ENCODE assay signal across 28 mouse cellular contexts in genomic region chr16:84553981-84554380, GRCm38 (mm10). TPM values are rescaled to one million over a fixed set of nuclear protein-coding genes. Genes with fewer than 3 reads are reported as not detected.
A peak's percentile ranks its signal among the peaks of the same experiment; 100 is the strongest.
DNase-seq lines count a peak whose midpoint lies in the region; ATAC-seq and TF ChIP-seq lines count a peak whose summit lies in the region.
"Had no signal": no experiment of that assay in that cellular context is flagged by ENCODE, and none has a peak within 500 bp of the region (broad histone marks: within the 10 kb centered on the region; RNA-seq: fewer than 3 reads in every experiment).

No protein-coding gene starts in this region.

- H3K9me3 ChIP-seq in heart, embryonic 13.5 days = no peaks in the 10 kb centered on the region
- no peaks in the 10 kb centered on the region for H3K9me3 ChIP-seq in heart, embryonic 10.5 days
- H3K9me3 ChIP-seq: embryonic facial prominence, embryonic 10.5 days; forebrain, embryonic 13.5 days; hindbrain, embryonic 10.5 days had no signal

- H3K27me3 ChIP-seq in heart, embryonic 13.5 days (replicated peaks) = no peaks in the 10 kb centered on the region
- no peaks in the 10 kb centered on the region for H3K27me3 ChIP-seq in heart, embryonic 10.5 days (ENCODE audit: insufficient read depth, poor library complexity, severe bottlenecking)
- H3K27me3 ChIP-seq in C2C12 (ENCODE audit: control insufficient read depth, insufficient read depth, insufficient read length) = no peaks in the 10 kb centered on the region
- H3K27me3 ChIP-seq: CH12.LX; forebrain, embryonic 13.5 days; Patski had no signal

- ATAC-seq in heart, embryonic 13.5 days (ENCODE audit: extremely low read depth, insufficient number of reproducible peaks, low FRiP score, low TSS enrichment) = no peak
- ATAC-seq in common myeloid progenitor, adult 5-6 weeks (replicated peaks; ENCODE audit: low read depth, poor library complexity, severe bottlenecking) = peak; percentile 67
- ATAC-seq in megakaryocyte progenitor cell, adult 5-6 weeks (replicated peaks; ENCODE audit: poor library complexity) = peak; percentile 51; the same call in 1 of the 2 replicates
- ATAC-seq: activated CD4-positive, CD25-positive, alpha-beta regulatory T cell, adult 4 months; forebrain, postnatal 0 days; intestine, embryonic 16.5 days; Patski had no signal

- no peak overlapping the region for H3K27ac ChIP-seq in heart, embryonic 13.5 days (replicated peaks)
- no peak overlapping the region for H3K27ac ChIP-seq in heart, embryonic 10.5 days
- H3K27ac ChIP-seq: embryonic facial prominence, embryonic 10.5 days; forebrain, embryonic 13.5 days; heart, adult 2 months; hindbrain, embryonic 10.5 days; hindbrain, embryonic 14.5 days had no signal

- H3K79me2 ChIP-seq in C2C12 (ENCODE audit: control insufficient read depth, insufficient read depth) = no peaks in the 10 kb centered on the region

- 0 out of 2 replicates have a peak, but pooled peaks cover 5% of the 10 kb centered on the region for H3K4me1 ChIP-seq in heart, embryonic 13.5 days
- 0 out of 2 replicates have a peak, but pooled peaks cover 4% of the 10 kb centered on the region for H3K4me1 ChIP-seq in heart, embryonic 10.5 days

- no peaks in the 10 kb centered on the region for H3K79me3 ChIP-seq in C2C12 (ENCODE audit: low read depth)

- H3K36me3 ChIP-seq in heart, embryonic 13.5 days = no peaks in the 10 kb centered on the region
- H3K36me3 ChIP-seq in heart, embryonic 10.5 days = no peaks in the 10 kb centered on the region
- no peaks in the 10 kb centered on the region for H3K36me3 ChIP-seq in C2C12 (ENCODE audit: control insufficient read depth, insufficient read depth)
- H3K36me3 ChIP-seq: embryonic facial prominence, embryonic 10.5 days; hindbrain, embryonic 10.5 days had no signal

- H3K4me3 ChIP-seq in heart, embryonic 13.5 days = no peak overlapping the region
- H3K4me3 ChIP-seq in heart, embryonic 10.5 days = no peak overlapping the region
- no peak overlapping the region for H3K4me3 ChIP-seq in C2C12 (ENCODE audit: insufficient read depth, poor library complexity, severe bottlenecking)
- H3K4me3 ChIP-seq: embryonic facial prominence, embryonic 10.5 days; heart, adult 2 months; hindbrain, embryonic 10.5 days had no signal

- WGBS in heart, embryonic 13.5 days = 57% methylated on average over 13 of the region's 13 CpGs
- 69% methylated on average over 13 of the region's 13 CpGs for WGBS in heart, embryonic 10.5 days

- peak overlapping the region; percentile 59 for H3K4me2 ChIP-seq in heart, embryonic 13.5 days

- no peak overlapping the region for H3K9ac ChIP-seq in heart, embryonic 13.5 days
- H3K9ac ChIP-seq: forebrain, embryonic 13.5 days; forebrain, postnatal 0 days; hindbrain, embryonic 14.5 days had no signal

- no peak for DNase-seq in heart, embryonic 10.5 days (ENCODE audit: low spot score)
- no peak for DNase-seq in right cerebral cortex, postnatal 10 days (ENCODE audit: low spot score in 2 of 2)
- DNase-seq in thymus, postnatal 25 days = no peak
- DNase-seq: adrenal gland, adult 2 months; adrenal gland, postnatal 25 days; B cell, adult 2 months; cerebellum, adult 18-20 months; cerebellum, adult 9-11 months; cerebellum, postnatal 36 days; forebrain, postnatal 0 days; gastrocnemius, postnatal 36 days; heart, adult 2 months; kidney, adult 2 months had no signal

- H3ac ChIP-seq in C2C12 (ENCODE audit: control insufficient read depth, insufficient read length, low read depth) = no peak overlapping the region

- TF ChIP-seq CTCF in C2C12 (IDR thresholded peaks at IDR 0.05; ENCODE audit: control insufficient read depth, insufficient read depth, insufficient read length) = no peak

TF ChIP-seq in C2C12, 6 proteins besides CTCF, POLR2A, EP300 and RAD21:
- TF ChIP-seq MYOD1 (IDR thresholded peaks at IDR 0.05; ENCODE audit: control insufficient read depth, insufficient read length, low read depth) (no peak), CEBPB (IDR thresholded peaks at IDR 0.05; ENCODE audit: low read depth) (peak; percentile 44), FOSL1 (IDR thresholded peaks at IDR 0.05; ENCODE audit: insufficient read depth, low read length, poor library complexity, severe bottlenecking) (no peak)

RNA-seq across cellular contexts. Expression of gene A730009L09Rik, which starts 39.1 kb away (rescaled TPM):
- polyA plus RNA-seq in heart, embryonic 13.5 days (2015; fragmentation: Nextera tagmentation; extraction: Ambion mirVana) = not detected in 2 replicates
- not detected in 2 replicates for polyA plus RNA-seq in heart, embryonic 10.5 days (2016; fragmentation: Nextera tagmentation; extraction: Ambion mirVana)
- polyA plus RNA-seq in C2C12 (2012; fragmentation: generic; extraction: Trizol) = not detected
- total RNA-seq in common myeloid progenitor, adult 5-6 weeks (2017) = not detected in 2 replicates
- total RNA-seq in megakaryocyte progenitor cell, adult 5-6 weeks (2015) = not detected in 2 replicates
- total RNA-seq in megakaryocyte progenitor cell, adult 5-6 weeks (2017) = not detected in 2 replicates
- total RNA-seq: adrenal gland, adult 2 months; adrenal gland, postnatal 25 days; CH12.LX; forebrain, postnatal 0 days; gastrocnemius, adult 8-10 months; gastrocnemius, postnatal 36 days; heart, adult 2 months had no signal
- polyA plus RNA-seq: activated CD4-positive, CD25-positive, alpha-beta regulatory T cell, adult 4 months; adrenal gland, adult 2 months; embryonic facial prominence, embryonic 10.5 days; embryonic facial prominence, embryonic 14.5 days; forebrain, embryonic 13.5 days; heart, adult 2 months; heart, embryonic 16.5 days; hindbrain, embryonic 10.5 days; hindbrain, embryonic 14.5 days; intestine, embryonic 16.5 days; kidney, adult 2 months; Patski had no signal
